Mouse (Mus musculus) embryonic facial prominence, embryonic 11.5 days (tissue): Measurements from ENCODE around the gene Cer1. TPM values are rescaled to one million over a fixed set of nuclear protein-coding genes. Genes with fewer than 3 reads are reported as not detected.

Experiments used
- ATAC-seq: fragments of 200-750 bp; cut with Nextera tagmentation; replicated peaks from 2 replicates; pipeline ENCODE4 v1.8.0; 2017; ENCODE audit warnings: low read depth; ENCODE audit not compliant: insufficient number of reproducible peaks, low FRiP score, low TSS enrichment
- DNase-seq: peaks from one replicate; pipeline ENCODE4 v3.0.0-alpha.2; 2015; ENCODE audit warnings: low spot score
- H3K27ac ChIP-seq: fragments of 300-500 bp; sonication (generic); replicated peaks from 2 replicates; pipeline ENCODE4 v1.5.1; 2014; ENCODE audit warnings: mild to moderate bottlenecking, low read depth, low read length, control low read depth
- H3K27me3 ChIP-seq: fragments of 300-500 bp; sonication (generic); 2 replicates; pipeline ENCODE4 v1.6.1; 2014; ENCODE audit warnings: mild to moderate bottlenecking, low read length, moderate library complexity, mixed read lengths; ENCODE audit not compliant: control insufficient read depth, insufficient read depth
- H3K36me3 ChIP-seq: fragments of 300-500 bp; sonication (generic); replicated peaks from 2 replicates; pipeline ENCODE4 v1.6.1; 2014; ENCODE audit warnings: low read depth, mild to moderate bottlenecking, low read length, moderate library complexity, mixed read lengths; ENCODE audit not compliant: control insufficient read depth, insufficient read depth
- H3K4me1 ChIP-seq: fragments of 300-500 bp; sonication (generic); 2 replicates; pipeline ENCODE4 v1.6.1; 2014; ENCODE audit warnings: low read length, mixed read lengths; ENCODE audit not compliant: control insufficient read depth, insufficient read depth
- H3K4me2 ChIP-seq: fragments of 300-500 bp; sonication (generic); 2 replicates; pipeline ENCODE4 v1.6.1; 2014; ENCODE audit warnings: low read depth, mild to moderate bottlenecking, control low read depth, low read length, moderate library complexity
- H3K4me3 ChIP-seq: fragments of 300-500 bp; sonication (generic); 2 replicates; pipeline ENCODE4 v1.5.1; 2014; ENCODE audit warnings: low read depth, low read length, control low read depth
- H3K9ac ChIP-seq: fragments of 300-500 bp; sonication (generic); replicated peaks from 2 replicates; pipeline ENCODE4 v1.6.1; 2014; ENCODE audit warnings: mild to moderate bottlenecking, control low read depth, low read length
- H3K9me3 ChIP-seq: fragments of 300-500 bp; sonication (generic); replicated peaks from 2 replicates; pipeline ENCODE4 v1.6.1; 2016; ENCODE audit warnings: mild to moderate bottlenecking, low read length, inconsistent platforms, mixed read lengths; ENCODE audit not compliant: control insufficient read depth
- WGBS: fragments of 180-500 bp; shearing (Covaris S2); extraction: QIAGEN DNeasy Blood & Tissue Kit; methylation state at CpG from one replicate; pipeline ENCODE4 v1.1.7; 2014; 5-methylcytosine and 5-hydroxymethylcytosine counted together
- polyA plus RNA-seq: library from polyadenylated mRNA; unstranded; fragments of >200 nt; fragmentation: Nextera tagmentation; extraction: Ambion mirVana; gene quantifications from 2 replicates; pipeline ENCODE4 v1.2.1, GENCODE M21; 2014

The Cer1 gene
- polyA plus RNA-seq, 1 experiment from 2014 or later: 0.20 TPM

GRCm38 (mm10) chr4:82872121-82872520 is 12.8 kb downstream of the Cer1 start:
- Histone ChIP-seq H3K9ac (no peak overlapping the region), H3K36me3 (no peaks in the 10 kb centered on the region), H3K9me3 (no peaks in the 10 kb centered on the region), H3K4me1 (no peaks in the 10 kb centered on the region), H3K27ac (no peak overlapping the region), H3K4me3 (no peak overlapping the region), H3K27me3 (no peaks in the 10 kb centered on the region), H3K4me2 (no peak overlapping the region)
- no peak for DNase-seq
- 33% methylated on average over 6 of the region's 6 CpGs for WGBS
- no peak for ATAC-seq

DNA sequence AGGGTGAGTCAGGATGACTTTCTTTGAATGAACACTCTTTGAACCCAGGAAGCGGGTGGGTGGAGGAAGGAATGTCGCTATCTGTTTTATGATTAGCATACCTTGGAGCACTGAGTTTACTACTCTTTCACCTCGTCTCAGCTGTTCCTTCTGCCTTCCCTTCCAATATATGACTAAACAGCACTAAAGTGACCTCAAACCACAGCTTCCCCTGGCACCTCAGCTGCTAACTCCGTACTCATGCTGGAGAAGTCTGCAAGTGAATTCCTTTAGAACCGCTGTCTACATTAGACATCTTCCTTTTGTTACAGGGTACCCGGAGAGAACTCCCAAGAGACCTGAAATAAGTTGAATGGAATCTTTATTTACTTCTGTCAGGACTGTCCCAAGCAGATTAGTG is 14.0 kb downstream of the Cer1 start:
- no peak for DNase-seq
- Histone ChIP-seq H3K9ac (no peak overlapping the region), H3K4me2 (no peak overlapping the region), H3K4me1 (no peaks in the 10 kb centered on the region), H3K27me3 (no peaks in the 10 kb centered on the region), H3K27ac (no peak overlapping the region), H3K36me3 (no peaks in the 10 kb centered on the region), H3K9me3 (no peaks in the 10 kb centered on the region), H3K4me3 (no peak overlapping the region)
- WGBS: 79% methylated on average over 6 of the region's 6 CpGs
- no peak for ATAC-seq

DNA sequence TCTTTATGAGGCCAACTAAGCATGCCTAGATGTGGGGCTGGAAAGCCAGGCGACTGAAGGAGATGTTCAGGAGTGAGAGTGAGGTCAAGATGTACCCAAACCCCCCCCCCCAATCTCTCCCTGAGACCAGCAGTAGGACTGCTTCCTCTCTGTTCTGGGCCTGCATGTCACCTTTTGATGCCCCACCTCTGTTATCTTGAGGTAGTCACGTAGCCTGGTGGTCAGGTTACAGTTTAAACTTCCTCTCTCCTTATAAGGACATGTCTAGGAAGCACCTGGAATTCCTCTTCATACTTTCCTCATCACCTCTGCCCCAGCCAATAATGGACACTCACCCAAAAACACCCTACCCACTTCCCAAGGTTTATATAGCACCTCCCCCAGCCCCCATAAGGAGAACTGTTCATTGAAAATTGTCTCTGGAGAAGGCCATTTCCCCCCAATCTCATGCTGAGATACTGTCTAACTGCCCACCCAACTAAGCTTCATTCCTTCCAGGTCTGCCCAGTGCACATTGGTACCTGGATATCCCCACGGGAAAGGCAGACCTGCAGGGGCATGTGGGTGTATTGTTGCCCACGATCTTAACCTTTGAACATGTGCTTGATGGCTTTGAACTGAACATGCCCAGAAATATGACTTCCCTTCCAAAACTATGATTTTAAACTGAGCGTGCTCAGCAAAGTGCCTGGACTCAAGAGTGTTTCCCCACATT is 17.1 kb downstream of the Cer1 start:
- no peaks in the 10 kb centered on the region for H3K9me3 ChIP-seq
- no peaks in the 10 kb centered on the region for H3K36me3 ChIP-seq
- H3K4me1 ChIP-seq: no peaks in the 10 kb centered on the region
- no peak overlapping the region for H3K9ac ChIP-seq
- no peak overlapping the region for H3K4me3 ChIP-seq
- no peaks in the 10 kb centered on the region for H3K27me3 ChIP-seq
- H3K27ac ChIP-seq: no peak overlapping the region
- WGBS: 79% methylated on average over 5 of the region's 5 CpGs
- no peak for DNase-seq
- H3K4me2 ChIP-seq: no peak overlapping the region
- ATAC-seq: no peak

GRCm38 (mm10) chr4:82867111-82867510 is 17.8 kb downstream of the Cer1 start:
- ATAC-seq: no peak
- H3K4me1 ChIP-seq: no peaks in the 10 kb centered on the region
- no peak overlapping the region for H3K4me2 ChIP-seq
- WGBS: 49% methylated on average over 4 of the region's 4 CpGs
- no peak overlapping the region for H3K9ac ChIP-seq
- no peak overlapping the region for H3K4me3 ChIP-seq
- no peak for DNase-seq
- H3K27me3 ChIP-seq: no peaks in the 10 kb centered on the region
- H3K27ac ChIP-seq: no peak overlapping the region
- no peaks in the 10 kb centered on the region for H3K36me3 ChIP-seq
- no peaks in the 10 kb centered on the region for H3K9me3 ChIP-seq

- no peaks in the 10 kb centered on the region for H3K9me3 ChIP-seq
- H3K27me3 ChIP-seq: no peaks in the 10 kb centered on the region
- H3K27ac ChIP-seq: no peak overlapping the region
- H3K4me1 ChIP-seq: no peaks in the 10 kb centered on the region
- H3K4me2 ChIP-seq: no peak overlapping the region
- DNase-seq (no peak), ATAC-seq (no peak)
- H3K9ac ChIP-seq: no peak overlapping the region
- 83% methylated on average over 8 of the region's 8 CpGs for WGBS
- no peak overlapping the region for H3K4me3 ChIP-seq
- no peaks in the 10 kb centered on the region for H3K36me3 ChIP-seq
Measured at GRCm38 (mm10) chr4:82864974-82865699, 19.8 kb downstream of the Cer1 start.

DNA sequence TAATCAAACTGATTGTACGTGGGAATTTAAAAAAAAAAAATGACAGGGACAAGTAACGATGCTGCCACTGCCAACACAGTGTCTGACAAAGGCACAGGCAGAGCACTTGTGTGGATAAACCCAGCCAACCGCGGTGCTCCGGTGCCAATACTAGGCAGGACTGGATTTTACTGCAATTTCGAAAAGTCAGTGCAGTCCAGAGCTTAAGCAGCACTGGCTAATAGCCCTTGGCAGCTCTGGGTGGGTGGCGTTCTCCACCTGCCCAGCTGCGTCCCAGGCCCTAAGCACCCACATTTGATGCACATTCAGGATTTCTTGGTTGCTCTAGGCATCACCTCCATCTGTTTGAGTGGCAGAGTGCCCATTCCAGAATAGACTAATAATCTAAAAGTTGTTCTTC is 21.6 kb downstream of the Cer1 start:
- no peaks in the 10 kb centered on the region for H3K9me3 ChIP-seq
- H3K27me3 ChIP-seq: no peaks in the 10 kb centered on the region
- H3K4me1 ChIP-seq: peaks cover 2% of the 10 kb centered on the region
- DNase-seq: no peak
- H3K4me3 ChIP-seq: no peak overlapping the region
- H3K4me2 ChIP-seq: no peak overlapping the region
- no peak for ATAC-seq
- H3K36me3 ChIP-seq: no peaks in the 10 kb centered on the region
- H3K9ac ChIP-seq: no peak overlapping the region
- 88% methylated on average over 8 of the region's 8 CpGs for WGBS
- H3K27ac ChIP-seq: no peak overlapping the region

GRCm38 (mm10) chr4:82861451-82861850 is 23.5 kb downstream of the Cer1 start:
- WGBS: 96% methylated on average over 2 of the region's 2 CpGs
- Histone ChIP-seq H3K36me3 (no peaks in the 10 kb centered on the region), H3K27me3 (no peaks in the 10 kb centered on the region), H3K4me3 (no peak overlapping the region), H3K9me3 (no peaks in the 10 kb centered on the region), H3K4me1 (peaks cover 2% of the 10 kb centered on the region), H3K9ac (no peak overlapping the region), H3K4me2 (no peak overlapping the region), H3K27ac (no peak overlapping the region)
- DNase-seq (no peak), ATAC-seq (no peak)

- Histone ChIP-seq H3K27ac (no peak overlapping the region), H3K36me3 (no peaks in the 10 kb centered on the region), H3K27me3 (no peaks in the 10 kb centered on the region), H3K9me3 (no peaks in the 10 kb centered on the region), H3K4me1 (peaks cover 2% of the 10 kb centered on the region), H3K9ac (no peak overlapping the region), H3K4me3 (no peak overlapping the region), H3K4me2 (no peak overlapping the region)
- WGBS: 45% methylated on average over 3 of the region's 3 CpGs
- DNase-seq (no peak), ATAC-seq (no peak)
Measured at GRCm38 (mm10) chr4:82860566-82860965, 24.4 kb downstream of the Cer1 start.
